Mouse (Mus musculus) gastrocnemius, adult 8-10 months (tissue): ENCODE data around the gene Tmem221. TPM values are rescaled to one million over a fixed set of nuclear protein-coding genes. Genes with fewer than 3 reads are reported as not detected.

Source experiments
- DNase-seq, 2 experiments: peaks; one replicate each; pipeline ENCODE4 v3.0.0; 2022; ENCODE audit warnings: low spot score in 2 of 2
- total RNA-seq, 4 experiments: library from RNA; stranded (reverse); gene quantifications; 2 replicates each; pipeline ENCODE4 v1.2.4; 2022

Tmem221 gene
- not detected for total RNA-seq

GRCm38 (mm10) chr8:71558071-71558957 lies at the start of gene Tmem221:
TSS of gene Tmem221 (minus strand) at chr8:71558871.
- no peak for DNase-seq

GRCm38 (mm10) chr8:71604021-71604420 lies 45.4 kb upstream of the Tmem221 start:
- DNase-seq: no peak

GRCm38 (mm10) chr8:71602666-71603334 lies 44.1 kb upstream of the Tmem221 start:
- peak; percentile 54 to 74 for DNase-seq

- DNase-seq: no peak
Measured at GRCm38 (mm10) chr8:71601939-71602665, 43.4 kb upstream of the Tmem221 start.

GRCm38 (mm10) chr8:71598841-71599240 lies 40.2 kb upstream of the Tmem221 start:
- DNase-seq: no peak

- DNase-seq: no peak
Measured at GRCm38 (mm10) chr8:71598375-71598774, 39.7 kb upstream of the Tmem221 start.

GRCm38 (mm10) chr8:71597451-71597850 lies 38.8 kb upstream of the Tmem221 start, which contains the start of gene Fam129c:
TSS of gene Fam129c (plus strand) at chr8:71597648.
- no peak for DNase-seq

GRCm38 (mm10) chr8:71596798-71597197 lies 38.1 kb upstream of the Tmem221 start:
- DNase-seq: no peak

- DNase-seq: no peak
Measured at GRCm38 (mm10) chr8:71596384-71596783, 37.7 kb upstream of the Tmem221 start.

- DNase-seq: peak; percentile 83 to 87
Measured at GRCm38 (mm10) chr8:71595862-71596261, 37.2 kb upstream of the Tmem221 start.

GRCm38 (mm10) chr8:71594324-71594722 lies 35.7 kb upstream of the Tmem221 start:
- DNase-seq: no peak

- DNase-seq: no peak
Measured at GRCm38 (mm10) chr8:71593556-71594323, 35.1 kb upstream of the Tmem221 start.

GRCm38 (mm10) chr8:71592374-71593170 lies 33.9 kb upstream of the Tmem221 start:
- peak; percentile 72 to 81 for DNase-seq

- peak; percentile 91 to 93 for DNase-seq
Measured at GRCm38 (mm10) chr8:71591471-71592373, 33.1 kb upstream of the Tmem221 start, which contains the start of gene Pgls. TSS of gene Pgls (plus strand) at chr8:71592176.

GRCm38 (mm10) chr8:71591017-71591416 lies 32.3 kb upstream of the Tmem221 start:
- DNase-seq: no peak

- DNase-seq: no peak
Measured at GRCm38 (mm10) chr8:71588762-71589161, 30.1 kb upstream of the Tmem221 start.

GRCm38 (mm10) chr8:71586891-71587290 lies 28.2 kb upstream of the Tmem221 start:
- DNase-seq: no peak

- no peak for DNase-seq
Measured at GRCm38 (mm10) chr8:71580201-71580600, 21.5 kb upstream of the Tmem221 start.

GRCm38 (mm10) chr8:71579476-71579875 lies 20.8 kb upstream of the Tmem221 start:
- peak; percentile 75 to 83 for DNase-seq
